Mouse (Mus musculus) left cerebral cortex, postnatal 10 days (tissue): ENCODE measurements around the gene Card9. TPM values are rescaled to one million over a fixed set of nuclear protein-coding genes. Genes with fewer than 3 reads are reported as not detected.

Experiments used
- DNase-seq, 2 experiments: peaks; one replicate each; pipeline ENCODE4 v3.0.0; 2021 to 2022; ENCODE audit warnings: low spot score in 2 of 2, mixed read lengths in 1 of 2; ENCODE audit errors: extremely low spot score in 1 of 2
- intact Hi-C: fragments of 180-260 bp; cut with DNase I; formaldehyde crosslinking; loops from one replicate; pipeline ENCODE4 v1.15.1; 2025
- total RNA-seq, 2 experiments: library from RNA; stranded (reverse); gene quantifications; 2 replicates each; pipeline ENCODE4 v1.2.3; 2021

Card9 gene
- total RNA-seq, 2 experiments from 2014 or later: 2.1 to 2.9 TPM

DNA sequence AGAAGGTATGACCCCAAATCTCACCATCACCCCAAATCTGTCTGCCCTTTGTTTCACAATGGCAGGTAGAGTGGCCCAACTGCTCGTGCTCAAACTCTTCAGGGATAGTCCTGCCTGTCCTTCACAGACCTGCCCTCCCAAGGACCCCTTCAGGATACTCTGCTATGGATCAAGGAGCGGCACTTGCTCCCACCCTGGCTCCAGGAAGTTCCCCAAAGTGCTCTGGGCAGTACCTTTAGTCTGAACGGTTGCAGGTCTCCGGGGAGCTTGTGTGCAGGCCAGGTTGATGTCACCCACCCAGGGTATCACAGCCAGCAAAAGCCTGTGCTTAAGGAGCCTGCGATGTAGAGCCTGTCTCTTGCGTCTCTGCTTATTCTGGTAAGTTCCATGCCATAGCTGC, 7.2 kb upstream of the Card9 start:
- DNase-seq: no peak
- intact Hi-C loops: no loop called here

DNA sequence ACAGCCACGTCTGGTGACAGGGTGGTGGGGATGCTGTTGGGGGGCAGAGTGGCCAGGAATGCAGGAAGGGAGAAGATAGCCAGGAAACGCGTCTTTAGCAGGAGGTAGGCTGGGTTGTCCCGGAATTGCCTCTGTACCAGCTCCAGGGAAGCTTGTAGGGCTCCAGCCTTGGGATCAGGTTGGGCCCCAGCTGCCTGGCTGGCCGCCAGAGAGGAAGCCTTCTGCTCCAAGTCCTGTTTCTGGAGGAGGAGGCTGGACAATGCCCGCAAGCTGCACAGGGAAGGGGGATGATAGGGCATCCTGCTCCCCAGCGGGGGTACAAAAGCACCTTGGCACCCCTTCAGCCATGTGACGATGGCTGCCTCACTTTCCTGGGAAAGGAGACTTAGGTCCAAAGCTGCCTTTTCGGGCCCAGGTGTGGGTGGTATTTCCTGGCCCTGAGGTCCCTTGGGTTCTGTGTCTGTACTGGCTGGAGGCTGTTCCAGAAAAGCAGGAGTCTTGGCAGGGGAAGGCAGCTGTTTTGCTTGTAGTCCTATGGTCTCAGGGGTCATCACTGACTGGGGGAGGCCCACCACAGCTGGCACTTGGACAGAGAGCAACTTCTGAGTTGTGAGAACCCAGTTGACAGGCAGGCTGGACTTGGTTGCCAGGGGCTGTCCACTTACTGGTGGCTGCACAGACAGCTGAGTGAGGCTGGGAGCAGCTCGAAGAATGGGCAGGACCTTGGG, 4.2 kb upstream of the Card9 start:
- peak in 1 of 2 experiments; percentile 87 for DNase-seq
- intact Hi-C loops: no loop called here

GRCm38 (mm10) chr2:26363481-26363880, 2.8 kb upstream of the Card9 start:
- no peak for DNase-seq
- intact Hi-C loops: no loop called here

DNA sequence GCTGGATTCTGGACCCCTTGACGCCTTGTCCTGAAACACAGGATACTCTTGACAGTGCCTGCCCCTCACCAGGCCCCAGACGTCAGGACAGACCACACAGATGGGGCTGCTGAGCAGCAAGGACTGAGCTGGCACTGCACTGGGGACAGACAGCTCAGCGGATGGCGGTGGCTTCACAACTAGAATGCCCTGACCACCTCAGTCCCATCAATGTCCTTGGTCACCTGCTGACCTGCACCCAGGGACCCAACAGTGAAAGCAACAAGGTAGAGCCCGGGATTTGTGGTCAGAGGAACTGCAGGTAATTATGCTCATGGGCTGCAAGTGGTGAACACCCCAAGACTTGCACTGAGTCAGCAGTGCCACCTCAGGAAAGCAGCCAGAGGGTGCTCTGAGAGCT, 2.3 kb upstream of the Card9 start:
- intact Hi-C loops: no loop called here
- DNase-seq: no peak

GRCm38 (mm10) chr2:26359983-26360382, 735 bp downstream of the Card9 start:
- DNase-seq: peak in 1 of 2 experiments; percentile 51
- intact Hi-C loops: no loop called here

GRCm38 (mm10) chr2:26358667-26359320, 1.9 kb downstream of the Card9 start:
- intact Hi-C loops: no loop called here
- DNase-seq: peak in 1 of 2 experiments; percentile 51

- intact Hi-C loops: no loop called here
- DNase-seq: peak in 1 of 2 experiments; percentile 42
Observed at GRCm38 (mm10) chr2:26357484-26357883, 3.2 kb downstream of the Card9 start.

DNA sequence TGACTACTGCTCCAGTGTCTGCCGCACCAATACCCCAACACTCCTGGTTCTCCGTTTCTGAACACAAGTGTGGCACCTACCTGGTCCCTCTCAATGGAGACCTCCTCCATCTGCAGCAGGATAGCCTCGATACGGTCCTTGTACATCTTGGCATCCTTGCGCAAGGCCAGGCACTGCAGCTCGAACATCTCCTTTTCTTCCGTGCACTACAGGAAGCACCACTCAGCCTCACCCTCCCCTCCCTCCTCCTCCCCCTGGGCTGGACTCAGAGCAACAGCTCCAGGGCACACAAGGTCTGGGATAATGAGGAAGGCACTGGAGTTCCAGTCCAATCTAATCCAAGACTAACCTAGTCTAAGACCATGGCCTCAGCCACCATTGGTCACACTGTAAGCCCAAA, 4.0 kb downstream of the Card9 start:
- intact Hi-C loops: no loop called here
- no peak for DNase-seq

GRCm38 (mm10) chr2:26356231-26356630, 4.5 kb downstream of the Card9 start:
- DNase-seq: no peak
- intact Hi-C loops: no loop called here

GRCm38 (mm10) chr2:26354401-26354800, 6.3 kb downstream of the Card9 start:
- no peak for DNase-seq
- intact Hi-C loops: no loop called here

GRCm38 (mm10) chr2:26353066-26353980, 7.4 kb downstream of the Card9 start:
- intact Hi-C loops: no loop called here

GRCm38 (mm10) chr2:26352291-26352910, 8.3 kb downstream of the Card9 start:
- intact Hi-C loops: no loop called here
- DNase-seq: peak in 1 of 2 experiments; percentile 69

More at GRCm38 (mm10) chr2:26353066-26353980, 7.4 kb downstream of the Card9 start:
- DNase-seq: no peak

- intact Hi-C loops: no loop called here
- DNase-seq: peak; percentile 93 to 96
Observed at GRCm38 (mm10) chr2:26351358-26352290, 9.1 kb downstream of the Card9 start, which contains the start of gene Dnlz. Gene Dnlz (minus strand): TSS chr2:26352110.

DNA sequence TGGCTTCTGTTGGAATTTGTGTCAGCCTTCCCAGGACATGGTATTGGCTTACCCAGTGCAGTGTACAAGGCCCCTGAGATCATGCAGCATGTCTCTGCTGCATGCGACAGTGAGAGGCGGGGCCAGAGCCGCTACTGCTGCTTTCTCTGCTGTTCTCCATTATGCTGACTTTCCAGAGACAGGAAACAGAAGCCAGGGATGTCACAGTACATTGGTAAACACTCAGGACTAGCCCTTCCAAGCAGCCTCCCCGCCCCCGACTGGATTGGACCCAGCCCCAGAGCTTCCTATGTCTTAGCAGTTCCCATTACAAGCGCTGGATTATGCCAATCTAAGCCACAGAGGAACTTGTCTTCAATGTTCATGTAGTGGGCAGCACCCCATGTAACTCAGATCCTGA, 12.5 kb downstream of the Card9 start:
- no peak for DNase-seq
- intact Hi-C loops: no loop called here

GRCm38 (mm10) chr2:26342609-26343490, 17.9 kb downstream of the Card9 start:
- peak in 1 of 2 experiments; percentile 65 for DNase-seq
- intact Hi-C loops: no loop called here

DNA sequence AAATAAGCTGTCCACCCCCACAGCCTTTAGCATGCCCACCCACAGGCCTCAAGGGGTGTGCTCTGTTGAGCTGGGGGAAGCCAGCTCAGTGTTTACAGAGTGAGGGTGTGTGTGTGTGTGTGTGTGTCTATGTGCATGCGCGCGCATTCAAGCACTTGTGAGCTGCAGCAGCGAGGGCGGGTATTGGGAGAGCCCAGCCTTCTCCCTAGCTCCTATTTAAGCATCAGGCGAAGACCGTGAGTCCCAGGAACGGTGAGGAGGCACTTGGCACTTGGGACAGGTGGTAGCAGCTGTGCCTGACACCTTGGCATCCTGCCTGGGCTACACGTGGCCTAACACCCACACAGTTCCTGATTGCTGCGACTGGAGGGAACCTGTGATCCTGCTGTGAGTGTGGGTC, 18.7 kb downstream of the Card9 start:
- intact Hi-C loops: no loop called here
- DNase-seq: peak; percentile 48 to 83

- DNase-seq: no peak
- intact Hi-C loops: no loop called here
Observed at GRCm38 (mm10) chr2:26341510-26341981, 19.2 kb downstream of the Card9 start.
